Mouse (Mus musculus) liver, embryonic 14.5 days (tissue): ENCODE results near the gene Rpl37a. TPM values are rescaled to one million over a fixed set of nuclear protein-coding genes. Genes with fewer than 3 reads are reported as not detected.

Experiments
- ATAC-seq: fragments of 200-750 bp; cut with Nextera tagmentation; 2 replicates; pipeline ENCODE4 v1.8.0; 2017; ENCODE audit warnings: moderate number of reproducible peaks, mild to moderate bottlenecking, moderate library complexity; ENCODE audit not compliant: insufficient read depth
- DNase-seq, 3 experiments: peaks; one replicate each; pipeline ENCODE4 v3.0.0-alpha.2; 2012 to 2013; ENCODE audit warnings: low read depth in 3 of 3, low spot score in 3 of 3
- H3K27ac ChIP-seq: fragments of 300-500 bp; sonication (generic); 2 replicates; pipeline ENCODE4 v1.5.1; 2014; ENCODE audit warnings: moderate library complexity, mild to moderate bottlenecking, control low read depth, inconsistent platforms
- H3K27me3 ChIP-seq: fragments of 300-500 bp; sonication (generic); 2 replicates; pipeline ENCODE4 v1.6.1; 2014; ENCODE audit warnings: mild to moderate bottlenecking, low read length, moderate library complexity; ENCODE audit not compliant: control insufficient read depth, insufficient read depth
- H3K36me3 ChIP-seq: fragments of 300-500 bp; sonication (generic); replicated peaks from 2 replicates; pipeline ENCODE4 v1.6.1; 2014; ENCODE audit warnings: low read depth; ENCODE audit not compliant: control insufficient read depth, insufficient read depth
- H3K4me1 ChIP-seq, 2 experiments: fragments of 200-500 bp in 1 of 2; fragments of 300-500 bp in 1 of 2; sonication (generic) in 1 of 2; replicated peaks; 2 replicates each; pipeline ENCODE4 v1.6.1; 2012 to 2014; ENCODE audit warnings: antibody characterized with exemption in 1 of 2, inconsistent platforms in 1 of 2, low read length in 1 of 2; ENCODE audit not compliant: control insufficient read depth in 2 of 2, insufficient read depth in 2 of 2
- H3K4me2 ChIP-seq: fragments of 300-500 bp; sonication (generic); 2 replicates; pipeline ENCODE4 v1.6.1; 2014; ENCODE audit warnings: low read depth, mild to moderate bottlenecking, control low read depth, moderate library complexity
- H3K4me3 ChIP-seq, 2 experiments: fragments of 200-500 bp in 1 of 2; fragments of 300-500 bp in 1 of 2; sonication (generic) in 1 of 2; 2 replicates each; pipeline ENCODE4 v1.5.1; 2012 to 2014; ENCODE audit warnings: low read depth in 2 of 2, low read length in 2 of 2, mild to moderate bottlenecking in 2 of 2, control low read depth in 1 of 2, inconsistent platforms in 1 of 2, moderate library complexity in 1 of 2; ENCODE audit not compliant: insufficient read depth in 1 of 2
- H3K9ac ChIP-seq: fragments of 300-500 bp; sonication (generic); replicated peaks from 2 replicates; pipeline ENCODE4 v1.6.1; 2014; ENCODE audit warnings: mild to moderate bottlenecking, control low read depth, moderate library complexity
- H3K9me3 ChIP-seq: fragments of 300-500 bp; sonication (generic); 2 replicates; pipeline ENCODE4 v1.6.1; 2016; ENCODE audit warnings: low read length, mixed read lengths; ENCODE audit not compliant: control insufficient read depth
- CTCF ChIP-seq: IDR thresholded peaks from 2 replicates; pipeline ENCODE4 v1.5.1; 2016; ENCODE audit warnings: antibody characterized with exemption, low read depth, control low read depth
- EP300 ChIP-seq: IDR thresholded peaks from 2 replicates; pipeline ENCODE4 v1.6.1; 2016; ENCODE audit warnings: antibody characterized with exemption, low read depth
- WGBS: fragments of 180-500 bp; shearing (Covaris S2); extraction: QIAGEN DNeasy Blood & Tissue Kit; methylation state at CpG from one replicate; pipeline ENCODE4 v1.1.7; 2014; ENCODE audit not compliant: insufficient replicate concordance; 5-methylcytosine and 5-hydroxymethylcytosine counted together
- polyA plus RNA-seq, 2 experiments: library from polyadenylated mRNA; depleted of rRNA in 1 of 2; stranded (reverse) in 1 of 2; unstranded in 1 of 2; fragments of >200 nt; fragmentation: Nextera tagmentation in 1 of 2; extraction: Ambion mirVana in 1 of 2; gene quantifications; 2 replicates each; pipeline versions ENCODE4 v1.2.1 to v1.2.3; 2012 to 2014

Rpl37a gene
- polyA plus RNA-seq (2012; rRNA removed) (415 and 957 TPM in 2 replicates), polyA plus RNA-seq (2014; fragmentation: Nextera tagmentation; extraction: Ambion mirVana) (1,180 and 1,233 TPM in 2 replicates)

- peak within 1 kb of the TSS; percentile 85 for H3K9ac ChIP-seq
- H3K27me3 ChIP-seq: no peaks in the 10 kb centered on the region
- peak within 1 kb of the TSS; percentile 62 for H3K4me2 ChIP-seq
- peak within 1 kb of the TSS; percentile 69 to 77 for H3K4me3 ChIP-seq
- 2% methylated on average over 68 of the region's 68 CpGs for WGBS
- ATAC-seq (peak; percentile 85), DNase-seq (peak; percentile 89 to 92 (median 90))
- no peaks in the 10 kb centered on the region for H3K9me3 ChIP-seq
- H3K36me3 ChIP-seq: peaks cover 28% of the 10 kb centered on the region
- H3K4me1 ChIP-seq: peaks cover 7 to 18% of the 10 kb centered on the region in 2 experiments
- TF ChIP-seq EP300 (no peak), CTCF (no peak)
- H3K27ac ChIP-seq: peak within 1 kb of the TSS; percentile 86
Observed at GRCm38 (mm10) chr1:72710753-72711653, at the start of gene Rpl37a. Gene Rpl37a, plus strand, starts transcription at chr1:72711290.

DNA sequence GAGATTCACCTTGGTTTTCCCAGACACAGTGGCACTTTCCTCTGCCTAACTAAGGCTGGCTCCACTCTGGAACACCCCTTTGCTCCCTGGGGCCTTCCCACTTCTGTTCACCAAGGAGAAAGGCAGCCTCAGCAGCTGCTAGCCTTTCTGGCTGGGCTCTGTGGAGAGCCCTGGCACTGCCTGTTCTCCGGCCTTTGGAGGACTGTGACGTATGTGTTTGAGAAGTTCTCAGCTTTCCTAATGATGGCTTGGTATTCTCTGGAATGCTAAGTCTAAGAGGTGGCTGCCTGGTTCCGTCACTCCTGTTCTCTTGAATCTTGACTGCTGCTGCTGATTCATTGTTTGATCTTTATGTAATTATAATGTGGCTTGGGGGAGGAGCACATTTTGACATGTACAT lies 38.0 kb upstream of the Rpl37a start:
- WGBS: 51% methylated on average over 3 of the region's 3 CpGs

GRCm38 (mm10) chr1:72696256-72696655 lies 14.8 kb upstream of the Rpl37a start:
- 42% methylated on average over 3 of the region's 3 CpGs for WGBS

More for the DNA sequence above, 38.0 kb upstream of the Rpl37a start:
- DNase-seq (no peak), ATAC-seq (no peak)
- Histone ChIP-seq H3K36me3 (no peaks in the 10 kb centered on the region), H3K4me3 (no peak overlapping the region), H3K27ac (no peak overlapping the region), H3K9me3 (no peaks in the 10 kb centered on the region), H3K4me2 (no peak overlapping the region), H3K4me1 (no peaks in the 10 kb centered on the region), H3K9ac (no peak overlapping the region), H3K27me3 (no peaks in the 10 kb centered on the region)
- no peak for TF ChIP-seq CTCF
- no peak for TF ChIP-seq EP300

GRCm38 (mm10) chr1:72698651-72699050 lies 12.4 kb upstream of the Rpl37a start:
- Histone ChIP-seq H3K9ac (no peak overlapping the region), H3K9me3 (no peaks in the 10 kb centered on the region), H3K4me1 (no peaks in the 10 kb centered on the region), H3K27me3 (no peaks in the 10 kb centered on the region), H3K27ac (no peak overlapping the region), H3K4me3 (no peak overlapping the region), H3K36me3 (no peaks in the 10 kb centered on the region), H3K4me2 (no peak overlapping the region)
- 57% methylated on average over 4 of the region's 4 CpGs for WGBS
- no peak for TF ChIP-seq EP300
- TF ChIP-seq CTCF: no peak
- ATAC-seq (no peak), DNase-seq (no peak)

More at GRCm38 (mm10) chr1:72696256-72696655, 14.8 kb upstream of the Rpl37a start:
- TF ChIP-seq EP300 (no peak), CTCF (no peak)
- no peak overlapping the region for H3K27ac ChIP-seq
- no peak for ATAC-seq
- no peaks in the 10 kb centered on the region for H3K4me1 ChIP-seq
- H3K9me3 ChIP-seq: no peaks in the 10 kb centered on the region
- no peak overlapping the region for H3K4me2 ChIP-seq
- H3K4me3 ChIP-seq: no peak overlapping the region
- peak in 1 of 3 experiments; percentile 51 for DNase-seq
- no peaks in the 10 kb centered on the region for H3K27me3 ChIP-seq
- H3K36me3 ChIP-seq: no peaks in the 10 kb centered on the region
- no peak overlapping the region for H3K9ac ChIP-seq

GRCm38 (mm10) chr1:72700479-72700878 lies 10.6 kb upstream of the Rpl37a start, which contains the start of gene Ankar:
Gene Ankar, minus strand, starts transcription at chr1:72700579.
- WGBS: 71% methylated on average over 11 of the region's 11 CpGs
- ATAC-seq: no peak
- H3K9me3 ChIP-seq: no peaks in the 10 kb centered on the region

More at GRCm38 (mm10) chr1:72700479-72700878, 10.6 kb upstream of the Rpl37a start, which contains the start of gene Ankar:
- no peak for TF ChIP-seq EP300
- no peak for TF ChIP-seq CTCF
- Histone ChIP-seq H3K4me3 (no peak within 1 kb of the TSS), H3K27me3 (no peaks in the 10 kb centered on the region), H3K27ac (no peak within 1 kb of the TSS), H3K4me1 (no peaks in the 10 kb centered on the region), H3K9ac (no peak within 1 kb of the TSS), H3K4me2 (no peak within 1 kb of the TSS), H3K36me3 (no peaks in the 10 kb centered on the region)
- DNase-seq: no peak
